Mouse (Mus musculus) CH12.LX (cell line): ENCODE data around the gene Ndst2.

Source experiments
- CTCF ChIP-seq, 2 experiments: IDR thresholded peaks in 1 of 2; conservative IDR thresholded peaks in 1 of 2; 2 replicates each; pipeline ENCODE4 v1.5.1; 2011 to 2012; ENCODE audit warnings: low read depth in 2 of 2, low read length in 2 of 2, improper control_type of control experiment in 1 of 2, inconsistent platforms in 1 of 2, mild to moderate bottlenecking in 1 of 2, moderate library complexity in 1 of 2
- E2F4 ChIP-seq: IDR thresholded peaks from 2 replicates; pipeline ENCODE4 v1.6.1; 2011; ENCODE audit warnings: low read depth, low read length, improper control_type of control experiment; ENCODE audit not compliant: insufficient replicate concordance
- KAT2A ChIP-seq: IDR thresholded peaks from 2 replicates; pipeline ENCODE4 v1.6.1; 2012; ENCODE audit warnings: low read length, improper control_type of control experiment, inconsistent platforms; ENCODE audit not compliant: insufficient replicate concordance
- POLR2A ChIP-seq: IDR thresholded peaks from 2 replicates; pipeline ENCODE4 v1.6.1; 2011; ENCODE audit warnings: low read depth, mild to moderate bottlenecking, improper control_type of control experiment, low read length
- SIN3A ChIP-seq: IDR thresholded peaks from 2 replicates; pipeline ENCODE4 v1.6.1; 2012; ENCODE audit warnings: low read length, improper control_type of control experiment, inconsistent platforms
- SMC3 ChIP-seq: IDR thresholded peaks from 2 replicates; pipeline ENCODE4 v1.6.1; 2011; ENCODE audit warnings: low read depth, low read length, improper control_type of control experiment
- TBP ChIP-seq: conservative IDR thresholded peaks from 2 replicates; pipeline ENCODE4 v1.6.1; 2011; ENCODE audit warnings: low read depth, low read length, improper control_type of control experiment
- TCF12 ChIP-seq: IDR thresholded peaks from 2 replicates; pipeline ENCODE4 v1.6.1; 2014; ENCODE audit warnings: low read depth, mild to moderate bottlenecking, inconsistent platforms, low read length, improper control_type of control experiment
- ZC3H11A ChIP-seq: IDR thresholded peaks from 2 replicates; pipeline ENCODE4 v1.6.1; 2012; ENCODE audit warnings: low read depth, mild to moderate bottlenecking, inconsistent platforms, low read length, improper control_type of control experiment

DNA sequence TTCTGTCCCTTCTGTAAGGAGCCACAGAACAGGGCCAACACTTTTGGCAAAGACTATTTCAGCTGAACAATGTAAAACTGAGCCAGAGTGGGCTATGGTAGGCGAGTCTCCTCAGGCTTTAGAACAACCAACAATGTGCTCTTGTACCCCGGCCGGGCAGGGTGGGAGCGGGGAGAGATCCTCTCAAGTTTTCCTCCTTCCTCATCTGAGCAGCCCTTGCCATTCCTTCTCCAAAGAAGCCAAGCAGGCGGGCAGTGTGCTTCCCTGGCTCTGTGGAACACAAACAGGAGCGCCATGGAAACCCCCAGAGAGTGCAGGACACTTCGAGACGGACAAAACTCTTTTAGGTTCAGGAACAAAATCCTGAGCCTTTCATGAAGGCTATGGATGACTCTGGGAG, 44.1 kb upstream of the Ndst2 start:
- TF ChIP-seq CTCF (conservative IDR thresholded peaks at IDR 0.05 in 1 of 2, IDR thresholded peaks at IDR 0.05 in 1 of 2; ENCODE audit: low read depth in 2 of 2, low read length in 2 of 2) (no peak), ZC3H11A (no peak), POLR2A (no peak), TCF12 (no peak), SMC3 (no peak), KAT2A (no peak), TBP (no peak), SIN3A (no peak), E2F4 (no peak)
